Mouse (Mus musculus) hindbrain, embryonic 16.5 days (tissue): Measurements from ENCODE around the gene Macc1. TPM values are rescaled to one million over a fixed set of nuclear protein-coding genes. Genes with fewer than 3 reads are reported as not detected.
"Not testable (repeated sequence)": the region's sequence is repeated elsewhere in the genome, so short reads cannot be mapped to it uniquely, and the experiment has no call there.

Experiments
- ATAC-seq: fragments of 200-750 bp; cut with Nextera tagmentation; 2 replicates; pipeline ENCODE4 v1.8.0; 2017; ENCODE audit warnings: moderate TSS enrichment, moderate library complexity
- H3K27ac ChIP-seq: fragments of 300-500 bp; sonication (generic); 2 replicates; pipeline ENCODE4 v1.5.1; 2014; ENCODE audit warnings: low read depth, mild to moderate bottlenecking, control low read depth, low read length, moderate library complexity
- H3K27me3 ChIP-seq: fragments of 300-500 bp; sonication (generic); replicated peaks from 2 replicates; pipeline ENCODE4 v1.6.1; 2014; ENCODE audit warnings: low read length; ENCODE audit not compliant: control insufficient read depth, insufficient read depth
- H3K36me3 ChIP-seq: fragments of 300-500 bp; sonication (generic); 2 replicates; pipeline ENCODE4 v1.6.1; 2014; ENCODE audit warnings: mild to moderate bottlenecking, low read length, moderate library complexity, mixed read lengths; ENCODE audit not compliant: control insufficient read depth, insufficient read depth
- H3K4me1 ChIP-seq: fragments of 300-500 bp; sonication (generic); 2 replicates; pipeline ENCODE4 v1.6.1; 2014; ENCODE audit warnings: low read depth, low read length; ENCODE audit not compliant: control insufficient read depth, insufficient read depth
- H3K4me2 ChIP-seq: fragments of 300-500 bp; sonication (generic); 2 replicates; pipeline ENCODE4 v1.6.1; 2014; ENCODE audit warnings: mild to moderate bottlenecking, low read length, control low read depth, moderate library complexity
- H3K4me3 ChIP-seq: fragments of 300-500 bp; sonication (generic); 2 replicates; pipeline ENCODE4 v1.5.1; 2014; ENCODE audit warnings: mild to moderate bottlenecking, low read length, control low read depth, moderate library complexity
- H3K9ac ChIP-seq: fragments of 300-500 bp; sonication (generic); 2 replicates; pipeline ENCODE4 v1.6.1; 2014; ENCODE audit warnings: low read depth, mild to moderate bottlenecking, control low read depth, low read length, moderate library complexity
- H3K9me3 ChIP-seq: fragments of 300-500 bp; sonication (generic); 2 replicates; pipeline ENCODE4 v1.6.1; 2014; ENCODE audit warnings: mild to moderate bottlenecking, low read length, moderate library complexity; ENCODE audit not compliant: control insufficient read depth
- WGBS: fragments of 180-500 bp; shearing (Covaris S2); extraction: QIAGEN DNeasy Blood & Tissue Kit; methylation state at CpG from one replicate; pipeline ENCODE4 v1.1.7; 2014; 5-methylcytosine and 5-hydroxymethylcytosine counted together
- polyA plus RNA-seq: library from polyadenylated mRNA; unstranded; fragments of >200 nt; fragmentation: Nextera tagmentation; extraction: Ambion mirVana; gene quantifications from 2 replicates; pipeline ENCODE4 v1.2.1, GENCODE M21; 2015

Gene Macc1
- polyA plus RNA-seq, 1 experiment from 2014 or later = not detected

DNA sequence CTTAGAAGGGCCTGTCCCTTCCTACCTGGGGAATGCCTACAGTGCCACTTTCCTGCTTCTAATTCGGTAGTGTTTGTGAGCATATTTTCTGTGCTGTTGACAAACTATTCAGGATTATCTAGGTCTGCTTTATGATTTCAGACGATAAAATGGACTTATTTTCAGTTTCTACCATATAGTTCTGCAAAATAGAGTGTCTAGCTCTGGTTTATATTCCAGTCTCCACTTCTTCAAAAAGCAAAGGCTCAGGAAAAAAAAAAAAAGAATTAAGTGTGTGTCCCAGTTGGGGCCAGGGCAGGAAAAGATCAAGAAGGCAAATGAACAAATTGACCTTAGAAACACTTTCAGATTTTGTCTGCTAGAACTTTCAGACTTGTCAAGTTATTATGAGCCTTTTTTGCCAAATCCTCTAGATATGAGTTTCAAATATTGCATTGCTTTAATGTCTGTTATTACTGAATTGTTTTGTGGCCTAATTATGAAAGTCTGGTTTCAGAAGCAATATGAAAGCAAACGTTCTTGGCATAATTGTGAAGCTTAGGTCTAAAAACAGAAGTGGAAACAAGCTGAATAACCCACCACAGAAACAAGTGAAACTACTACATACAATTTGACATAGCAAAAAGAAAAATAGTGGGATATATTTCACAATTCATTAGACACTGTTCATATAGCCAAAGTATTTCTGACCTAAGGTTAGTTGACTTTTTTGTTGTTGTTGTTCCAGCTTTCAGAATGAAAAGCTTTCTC is 881 bp upstream of the Macc1 start:
- no peak overlapping the region for H3K9ac ChIP-seq
- WGBS = 81% methylated on average over 3 of the region's 3 CpGs
- ATAC-seq = no peak
- no peaks in the 10 kb centered on the region for H3K27me3 ChIP-seq
- H3K4me1 ChIP-seq = no peaks in the 10 kb centered on the region
- no peak overlapping the region for H3K4me2 ChIP-seq
- H3K4me3 ChIP-seq = no peak overlapping the region
- H3K9me3 ChIP-seq = no peaks in the 10 kb centered on the region
- no peaks in the 10 kb centered on the region for H3K36me3 ChIP-seq
- H3K27ac ChIP-seq = no peak overlapping the region

DNA sequence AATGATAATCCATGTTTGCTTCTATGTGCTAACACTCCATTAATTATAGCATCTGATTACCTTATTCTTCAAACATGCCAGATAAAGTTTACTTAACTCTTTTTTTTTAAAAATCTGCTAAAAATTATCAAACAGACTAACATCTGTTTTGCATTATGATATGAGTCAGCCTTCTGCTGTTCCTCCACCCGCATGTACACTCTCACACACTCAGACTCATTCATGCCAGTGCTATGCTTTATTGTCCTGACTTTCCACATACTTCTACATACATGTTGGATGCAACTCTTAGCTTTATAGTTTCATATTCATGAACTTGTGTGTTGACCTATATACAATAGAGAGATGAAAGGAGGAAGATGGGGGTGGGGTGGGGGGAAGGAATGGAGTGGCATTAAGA is 4.7 kb downstream of the Macc1 start:
- Histone ChIP-seq H3K9me3 (no peaks in the 10 kb centered on the region), H3K27ac (no peak overlapping the region), H3K27me3 (no peaks in the 10 kb centered on the region), H3K36me3 (no peaks in the 10 kb centered on the region), H3K4me1 (no peaks in the 10 kb centered on the region), H3K4me2 (no peak overlapping the region), H3K9ac (no peak overlapping the region), H3K4me3 (no peak overlapping the region)
- ATAC-seq = no peak
- WGBS = 85% methylated on average over 1 of the region's 1 CpGs

DNA sequence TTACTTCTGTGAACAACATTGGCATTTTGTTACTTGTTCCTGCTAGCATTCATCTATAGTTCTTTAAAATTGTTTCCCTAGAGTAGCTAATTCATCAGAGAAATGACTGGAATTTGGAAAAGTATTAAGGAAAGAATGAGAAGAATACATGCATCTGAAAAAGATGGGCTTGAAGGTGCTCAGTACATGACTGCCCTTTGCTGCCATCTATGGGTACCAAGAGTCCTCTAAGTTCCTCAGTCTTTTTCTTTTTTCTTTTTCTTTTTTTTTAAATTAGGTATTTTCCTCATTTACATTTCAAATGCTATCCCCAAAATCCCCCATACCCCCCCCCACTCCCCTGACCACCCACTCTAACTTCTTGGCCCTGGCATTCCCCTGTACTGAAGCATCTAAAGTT is 11.3 kb downstream of the Macc1 start:
- no peak overlapping the region for H3K9ac ChIP-seq
- no peaks in the 10 kb centered on the region for H3K9me3 ChIP-seq
- H3K27ac ChIP-seq = no peak overlapping the region
- no peak overlapping the region for H3K4me2 ChIP-seq
- H3K36me3 ChIP-seq = no peaks in the 10 kb centered on the region
- ATAC-seq = no peak
- no peak overlapping the region for H3K4me3 ChIP-seq
- no peaks in the 10 kb centered on the region for H3K27me3 ChIP-seq
- H3K4me1 ChIP-seq = no peaks in the 10 kb centered on the region

DNA sequence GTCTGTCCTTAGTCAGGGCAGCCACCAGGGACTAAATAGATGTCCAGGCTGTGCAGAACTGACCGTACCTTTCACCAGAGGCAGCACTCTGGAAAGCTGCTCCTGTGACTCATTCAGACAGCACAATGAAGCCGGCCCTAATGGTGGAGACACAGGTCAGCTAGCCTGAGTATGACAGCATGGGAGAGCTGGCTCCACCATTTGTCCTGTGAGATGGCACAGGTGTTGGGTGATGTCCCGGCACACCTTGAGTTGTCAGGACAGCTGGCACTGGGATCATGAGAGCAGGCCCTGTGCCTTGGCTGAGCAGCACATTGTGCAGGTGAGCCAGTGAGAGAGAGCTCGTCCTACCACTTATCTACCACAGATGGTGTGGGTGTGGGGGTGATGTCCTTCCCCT is 16.6 kb downstream of the Macc1 start:
- no peaks in the 10 kb centered on the region for H3K27me3 ChIP-seq
- no peaks in the 10 kb centered on the region for H3K36me3 ChIP-seq
- 90% methylated on average over 4 of the region's 4 CpGs for WGBS
- H3K9ac ChIP-seq = no peak overlapping the region
- no peak for ATAC-seq
- no peak overlapping the region for H3K27ac ChIP-seq
- no peaks in the 10 kb centered on the region for H3K9me3 ChIP-seq
- H3K4me2 ChIP-seq = no peak overlapping the region
- H3K4me3 ChIP-seq = no peak overlapping the region
- H3K4me1 ChIP-seq = no peaks in the 10 kb centered on the region

DNA sequence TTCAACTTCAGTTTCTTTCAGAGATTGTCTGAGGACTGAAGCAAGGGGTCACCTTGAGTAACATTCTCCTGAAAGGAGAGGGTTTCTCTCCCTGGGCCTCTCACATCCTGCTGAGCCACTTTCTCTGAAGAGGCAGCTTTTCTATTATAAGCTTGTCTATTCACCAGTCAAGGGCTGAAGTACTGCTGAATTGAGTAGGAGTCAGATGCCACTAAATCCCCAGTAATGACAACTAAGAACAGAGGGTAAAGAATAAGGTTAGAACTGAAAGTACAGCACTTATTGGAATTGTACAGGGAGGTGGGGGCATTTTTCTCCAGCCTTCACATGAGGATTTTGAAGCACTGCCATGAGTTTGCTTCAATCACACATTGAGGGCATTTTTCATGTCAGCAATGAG is 19.3 kb downstream of the Macc1 start:
- H3K4me3 ChIP-seq = no peak overlapping the region
- no peaks in the 10 kb centered on the region for H3K36me3 ChIP-seq
- ATAC-seq = no peak
- no peaks in the 10 kb centered on the region for H3K9me3 ChIP-seq
- no peaks in the 10 kb centered on the region for H3K4me1 ChIP-seq
- no peaks in the 10 kb centered on the region for H3K27me3 ChIP-seq
- no peak overlapping the region for H3K4me2 ChIP-seq
- H3K9ac ChIP-seq = no peak overlapping the region
- H3K27ac ChIP-seq = no peak overlapping the region

DNA sequence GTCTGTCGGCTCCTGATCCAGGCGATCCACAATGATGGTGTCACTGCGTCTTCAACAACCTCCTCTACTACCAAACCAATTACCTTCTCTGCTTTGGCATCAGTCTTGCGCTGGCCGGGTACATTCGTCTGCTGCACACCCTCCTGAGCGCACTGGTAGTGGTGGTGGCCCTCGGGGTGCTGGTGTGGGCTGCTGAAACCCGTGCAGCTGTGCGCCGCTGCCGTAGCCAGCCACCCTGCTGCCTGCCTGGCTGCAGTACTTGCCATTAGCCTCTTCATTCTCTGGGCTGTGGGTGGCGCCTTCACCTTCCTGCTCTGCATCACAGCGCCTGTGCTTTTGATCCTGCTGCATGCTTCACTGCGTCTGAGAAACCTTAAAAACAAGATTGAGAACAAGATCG is 38.5 kb downstream of the Macc1 start:
- H3K9ac ChIP-seq = not testable (repeated sequence)
- ATAC-seq = peak; percentile 50; the same call in 1 of the 2 replicates

DNA sequence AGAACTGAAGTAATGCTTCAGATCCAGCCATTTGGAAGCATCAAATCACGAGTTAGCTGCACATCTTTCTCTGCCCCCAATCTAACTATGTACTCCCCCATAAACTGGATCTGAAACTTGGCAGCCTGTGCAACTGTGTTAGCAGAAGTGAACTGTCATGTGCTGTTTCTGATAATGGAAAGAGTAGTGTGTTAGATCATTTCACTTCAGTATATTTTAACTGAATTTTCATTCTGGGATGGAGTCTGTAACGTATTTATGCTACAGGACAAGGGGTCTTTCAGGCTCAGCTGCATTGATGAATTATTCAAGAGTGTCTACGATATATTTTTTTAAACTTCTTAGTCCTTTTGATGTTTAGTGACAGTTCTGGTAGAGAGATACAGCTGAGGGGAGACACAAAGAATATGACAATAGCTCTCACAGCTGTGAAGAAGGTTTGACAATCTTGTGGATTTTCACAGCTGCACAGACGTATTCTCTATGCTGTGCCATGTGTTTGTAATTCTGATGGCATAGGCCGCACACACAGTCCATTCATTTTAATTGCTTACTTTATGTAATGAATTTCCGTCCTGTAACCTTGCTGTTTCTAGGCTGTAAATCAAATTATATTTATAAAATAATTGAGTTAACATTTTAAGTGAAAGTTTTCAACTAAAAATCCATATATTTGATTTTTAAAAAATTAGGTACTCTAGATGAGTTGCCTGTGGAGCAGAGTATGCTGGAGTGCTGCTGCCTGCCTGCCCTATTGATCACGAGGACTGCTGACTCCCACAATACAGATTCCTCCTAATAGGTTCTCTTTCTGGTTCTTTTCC is 43.6 kb downstream of the Macc1 start:
- Histone ChIP-seq H3K4me3 (no peak overlapping the region), H3K4me1 (no peaks in the 10 kb centered on the region), H3K27me3 (no peaks in the 10 kb centered on the region), H3K9me3 (no peaks in the 10 kb centered on the region), H3K36me3 (no peaks in the 10 kb centered on the region), H3K4me2 (no peak overlapping the region), H3K27ac (no peak overlapping the region), H3K9ac (no peak overlapping the region)
- WGBS = 31% methylated on average over 7 of the region's 7 CpGs
- ATAC-seq = peak; percentile 83

More for the DNA sequence above, 38.5 kb downstream of the Macc1 start:
- not testable (repeated sequence) for H3K4me1 ChIP-seq, H3K27me3 ChIP-seq, H3K36me3 ChIP-seq, H3K27ac ChIP-seq, H3K4me3 ChIP-seq, H3K9me3 ChIP-seq
- WGBS = 35% methylated on average over 16 of the region's 16 CpGs
- peak overlapping the region; percentile 12; the same call in 1 of the 2 replicates for H3K4me2 ChIP-seq

DNA sequence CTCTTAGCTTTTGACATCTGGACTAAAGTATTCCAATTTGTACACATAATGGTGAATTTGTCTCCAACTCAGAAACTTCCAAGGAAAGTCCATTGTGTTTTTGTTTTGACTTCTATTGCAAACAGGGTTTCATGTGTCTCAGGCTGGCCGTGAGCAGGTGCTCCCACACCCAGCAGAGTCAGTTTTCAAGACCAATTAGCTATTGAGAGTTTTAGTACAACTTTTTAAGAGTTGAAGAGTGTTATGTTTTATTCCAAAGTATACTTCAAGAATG is 44.1 kb downstream of the Macc1 start:
- Histone ChIP-seq H3K9ac (no peak overlapping the region), H3K27ac (no peak overlapping the region), H3K4me2 (no peak overlapping the region), H3K27me3 (no peaks in the 10 kb centered on the region), H3K4me3 (no peak overlapping the region), H3K36me3 (no peaks in the 10 kb centered on the region), H3K9me3 (no peaks in the 10 kb centered on the region), H3K4me1 (no peaks in the 10 kb centered on the region)
- 26% methylated on average over 1 of the region's 1 CpGs for WGBS
- no peak for ATAC-seq

DNA sequence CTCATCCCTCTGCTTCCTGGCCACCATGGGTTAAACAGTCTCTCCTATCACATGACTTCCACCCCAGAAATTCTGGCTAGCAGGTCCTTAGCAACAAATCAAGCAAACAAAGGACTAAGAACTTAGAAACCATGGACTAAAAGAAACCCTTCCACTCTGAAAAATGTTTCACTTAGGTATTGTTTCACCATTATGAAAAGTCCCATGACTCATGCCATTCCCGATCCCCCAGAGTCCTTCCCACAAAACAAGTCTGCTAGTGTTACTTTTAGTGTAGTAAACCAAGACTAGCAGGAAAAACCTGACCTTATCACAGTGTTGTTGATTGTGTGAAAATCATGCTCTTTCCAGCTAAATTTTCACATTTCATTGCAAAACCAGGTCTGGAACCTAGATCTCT is 51.0 kb downstream of the Macc1 start:
- no peak overlapping the region for H3K4me2 ChIP-seq
- H3K4me1 ChIP-seq = no peaks in the 10 kb centered on the region
- H3K9me3 ChIP-seq = no peaks in the 10 kb centered on the region
- H3K9ac ChIP-seq = no peak overlapping the region
- WGBS = 38% methylated on average over 1 of the region's 1 CpGs
- H3K27me3 ChIP-seq = no peaks in the 10 kb centered on the region
- no peak overlapping the region for H3K27ac ChIP-seq
- no peak for ATAC-seq
- H3K36me3 ChIP-seq = no peaks in the 10 kb centered on the region
- no peak overlapping the region for H3K4me3 ChIP-seq
